Mouse (Mus musculus) limb, embryonic 14.5 days (tissue): ENCODE measurements around the gene Jade2. TPM values are rescaled to one million over a fixed set of nuclear protein-coding genes. Genes with fewer than 3 reads are reported as not detected.
A peak's percentile ranks its signal among the peaks of the same experiment; 100 is the strongest.

ENCODE experiments used
- ATAC-seq: fragments of 200-750 bp; cut with Nextera tagmentation; 2 replicates; pipeline ENCODE4 v1.8.0; 2017; ENCODE audit warnings: low read depth, moderate number of reproducible peaks, moderate TSS enrichment; ENCODE audit not compliant: low FRiP score
- DNase-seq: peaks from one replicate; pipeline ENCODE4 v3.0.0-alpha.2; 2015; ENCODE audit warnings: low spot score
- H3K27ac ChIP-seq: fragments of 300-500 bp; sonication (generic); replicated peaks from 2 replicates; pipeline ENCODE4 v1.5.1; 2014; ENCODE audit warnings: low read depth, mild to moderate bottlenecking, low read length, moderate library complexity, mixed read lengths
- H3K27me3 ChIP-seq: fragments of 300-500 bp; sonication (generic); 2 replicates; pipeline ENCODE4 v1.6.1; 2014; ENCODE audit warnings: low read length, mixed read lengths; ENCODE audit not compliant: control insufficient read depth, insufficient read depth
- H3K36me3 ChIP-seq: fragments of 300-500 bp; sonication (generic); 2 replicates; pipeline ENCODE4 v1.6.1; 2014; ENCODE audit warnings: mild to moderate bottlenecking, low read length, moderate library complexity, mixed read lengths; ENCODE audit not compliant: control insufficient read depth, insufficient read depth
- H3K4me1 ChIP-seq: fragments of 300-500 bp; sonication (generic); 2 replicates; pipeline ENCODE4 v1.6.1; 2014; ENCODE audit warnings: antibody characterized with exemption, low read length, mixed read lengths; ENCODE audit not compliant: control insufficient read depth, insufficient read depth
- H3K4me2 ChIP-seq: fragments of 300-500 bp; sonication (generic); replicated peaks from 2 replicates; pipeline ENCODE4 v1.6.1; 2014; ENCODE audit warnings: low read depth, mild to moderate bottlenecking, low read length, moderate library complexity; ENCODE audit not compliant: severe bottlenecking
- H3K4me3 ChIP-seq: fragments of 300-500 bp; sonication (generic); replicated peaks from 2 replicates; pipeline ENCODE4 v1.5.1; 2014; ENCODE audit warnings: low read length
- H3K9ac ChIP-seq: fragments of 300-500 bp; sonication (generic); 2 replicates; pipeline ENCODE4 v1.6.1; 2014; ENCODE audit warnings: mild to moderate bottlenecking, low read depth, low read length, moderate library complexity; ENCODE audit not compliant: severe bottlenecking
- H3K9me3 ChIP-seq: fragments of 300-500 bp; sonication (generic); 2 replicates; pipeline ENCODE4 v1.6.1; 2016; ENCODE audit warnings: low read length; ENCODE audit not compliant: control insufficient read depth
- POLR2A ChIP-seq: fragments of 200-500 bp; IDR thresholded peaks from 2 replicates; pipeline ENCODE4 v1.8.0; 2012; ENCODE audit warnings: inconsistent platforms, mild to moderate bottlenecking, moderate library complexity, borderline replicate concordance; ENCODE audit not compliant: insufficient read depth, insufficient read length; ENCODE audit errors: extremely low read depth
- WGBS: fragments of 180-500 bp; shearing (Covaris S2); extraction: QIAGEN DNeasy Blood & Tissue Kit; methylation state at CpG from one replicate; pipeline ENCODE4 v1.1.7; 2014; 5-methylcytosine and 5-hydroxymethylcytosine counted together
- polyA plus RNA-seq, 2 experiments: library from polyadenylated mRNA; depleted of rRNA in 1 of 2; stranded (reverse) in 1 of 2; unstranded in 1 of 2; fragments of >200 nt; fragmentation: Nextera tagmentation in 1 of 2; extraction: Ambion mirVana in 1 of 2; gene quantifications; 2 replicates each; pipeline versions ENCODE4 v1.2.1 to v1.2.3; 2012 to 2014

Jade2 gene
- polyA plus RNA-seq, 2 experiments = 1.7 to 5.2 TPM

DNA sequence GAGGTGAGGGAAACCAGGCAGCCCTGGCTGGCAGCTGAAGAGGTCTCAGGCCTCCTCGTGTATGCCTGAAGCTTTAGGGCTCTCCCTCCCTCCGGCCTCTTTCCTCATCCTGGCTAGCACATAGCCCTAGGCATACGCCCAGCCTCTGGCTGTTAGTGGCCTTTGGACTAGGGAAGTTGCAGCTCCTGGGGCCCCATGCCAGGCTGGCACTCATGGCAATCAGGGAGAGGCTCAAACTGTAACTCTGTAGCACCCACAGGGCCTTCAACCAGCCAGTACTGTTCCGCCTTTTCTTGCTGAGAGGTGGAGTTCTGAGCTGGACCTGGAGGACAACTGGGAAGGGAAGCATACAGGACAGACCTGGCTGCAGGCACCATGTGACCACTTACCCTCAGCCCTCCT lies 19.5 kb upstream of the Jade2 start:
- no peak overlapping the region for H3K4me2 ChIP-seq
- WGBS = 76% methylated on average over 4 of the region's 4 CpGs
- DNase-seq (no peak), ATAC-seq (no peak)
- H3K4me3 ChIP-seq = no peak overlapping the region
- no peak overlapping the region for H3K27ac ChIP-seq
- no peaks in the 10 kb centered on the region for H3K27me3 ChIP-seq
- no peak overlapping the region for H3K9ac ChIP-seq
- H3K4me1 ChIP-seq = no peaks in the 10 kb centered on the region
- H3K9me3 ChIP-seq = no peaks in the 10 kb centered on the region
- no peak for TF ChIP-seq POLR2A
- no peaks in the 10 kb centered on the region for H3K36me3 ChIP-seq

- H3K4me3 ChIP-seq = no peak overlapping the region
- no peaks in the 10 kb centered on the region for H3K36me3 ChIP-seq
- DNase-seq = no peak
- no peak overlapping the region for H3K4me2 ChIP-seq
- H3K27me3 ChIP-seq = no peaks in the 10 kb centered on the region
- no peak overlapping the region for H3K27ac ChIP-seq
- ATAC-seq = no peak
- no peaks in the 10 kb centered on the region for H3K9me3 ChIP-seq
- H3K9ac ChIP-seq = no peak overlapping the region
- H3K4me1 ChIP-seq = no peaks in the 10 kb centered on the region
- WGBS = 21% methylated on average over 4 of the region's 4 CpGs
- no peak for TF ChIP-seq POLR2A
Observed at GRCm38 (mm10) chr11:51875792-51876195, 18.3 kb upstream of the Jade2 start.

DNA sequence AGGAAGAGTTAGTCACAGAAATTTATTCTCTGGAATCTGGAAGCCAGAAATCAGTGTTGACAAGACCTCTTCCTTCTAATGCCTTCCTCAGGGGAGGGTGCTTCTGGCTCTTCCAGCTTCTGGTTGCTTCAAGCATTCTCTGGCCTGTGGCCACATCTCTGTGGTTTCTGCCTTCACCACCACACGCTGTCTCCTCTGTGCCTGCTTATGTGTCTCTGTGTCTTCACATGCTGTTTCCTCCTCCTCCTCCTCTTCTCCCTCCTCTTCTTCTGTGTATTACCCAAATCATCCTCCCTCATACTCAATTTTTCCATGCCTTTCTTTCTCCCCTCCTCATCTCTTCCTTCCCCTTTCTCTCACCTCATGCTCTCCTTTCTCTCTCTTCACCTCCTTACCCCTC lies 17.6 kb upstream of the Jade2 start:
- no peak overlapping the region for H3K4me3 ChIP-seq
- no peaks in the 10 kb centered on the region for H3K36me3 ChIP-seq
- no peak overlapping the region for H3K4me2 ChIP-seq
- ATAC-seq = no peak
- no peak for TF ChIP-seq POLR2A
- no peak overlapping the region for H3K27ac ChIP-seq
- DNase-seq = peak; percentile 31
- no peak overlapping the region for H3K9ac ChIP-seq
- H3K9me3 ChIP-seq = no peaks in the 10 kb centered on the region
- H3K4me1 ChIP-seq = no peaks in the 10 kb centered on the region
- H3K27me3 ChIP-seq = no peaks in the 10 kb centered on the region
- 67% methylated on average over 1 of the region's 1 CpGs for WGBS

- Histone ChIP-seq H3K36me3 (no peaks in the 10 kb centered on the region), H3K27me3 (no peaks in the 10 kb centered on the region), H3K9me3 (no peaks in the 10 kb centered on the region), H3K27ac (0 out of 2 replicates have a peak overlapping the region, but pooled peaks have one; percentile 13), H3K9ac (no peak overlapping the region), H3K4me2 (no peak overlapping the region), H3K4me3 (no peak overlapping the region), H3K4me1 (no peaks in the 10 kb centered on the region)
- WGBS = 86% methylated on average over 7 of the region's 7 CpGs
- no peak for TF ChIP-seq POLR2A
- DNase-seq (peak; percentile 10), ATAC-seq (no peak)
Observed at GRCm38 (mm10) chr11:51874266-51875036, 17.0 kb upstream of the Jade2 start.

DNA sequence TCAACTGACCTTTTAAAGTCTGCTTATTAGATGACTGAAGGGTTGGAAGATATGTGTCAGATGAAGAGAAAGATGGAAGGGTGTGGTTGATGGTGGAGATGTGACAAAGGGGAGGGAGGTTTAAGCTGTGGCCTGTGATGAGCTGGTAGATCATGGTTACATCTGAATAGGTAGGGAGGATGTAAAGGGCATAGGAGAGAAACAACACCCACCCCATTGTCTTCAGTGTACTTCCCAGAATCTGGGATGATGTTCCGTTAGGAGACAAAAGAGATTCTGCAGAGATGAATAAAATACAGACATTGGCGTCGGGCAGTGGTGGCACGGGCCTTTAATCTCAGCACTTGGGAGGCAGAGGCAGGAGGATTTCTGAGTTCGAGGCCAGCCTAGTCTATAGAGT lies 15.7 kb upstream of the Jade2 start:
- H3K27me3 ChIP-seq = no peaks in the 10 kb centered on the region
- 92% methylated on average over 5 of the region's 5 CpGs for WGBS
- no peak overlapping the region for H3K4me2 ChIP-seq
- ATAC-seq (no peak), DNase-seq (no peak)
- H3K4me3 ChIP-seq = no peak overlapping the region
- no peak for TF ChIP-seq POLR2A
- no peaks in the 10 kb centered on the region for H3K36me3 ChIP-seq
- H3K27ac ChIP-seq = no peak overlapping the region
- H3K9me3 ChIP-seq = no peaks in the 10 kb centered on the region
- H3K4me1 ChIP-seq = no peaks in the 10 kb centered on the region
- no peak overlapping the region for H3K9ac ChIP-seq
